Mouse (Mus musculus) heart, embryonic 14.5 days (tissue): ENCODE results near the gene Tnip1. TPM values are rescaled to one million over a fixed set of nuclear protein-coding genes. Genes with fewer than 3 reads are reported as not detected.

ENCODE experiments used
- ATAC-seq: fragments of 200-750 bp; cut with Nextera tagmentation; 2 replicates; pipeline ENCODE4 v1.8.0; 2017; ENCODE audit warnings: low read depth, moderate TSS enrichment; ENCODE audit not compliant: insufficient number of reproducible peaks, insufficient read depth, low FRiP score
- H3K27ac ChIP-seq, 2 experiments: fragments of 200-500 bp in 1 of 2; fragments of 300-500 bp in 1 of 2; sonication (generic) in 1 of 2; replicated peaks in 1 of 2; 2 replicates each; pipeline ENCODE4 v1.5.1; 2012 to 2014; ENCODE audit warnings: low read depth in 2 of 2, low read length in 2 of 2, control low read depth in 1 of 2, mild to moderate bottlenecking in 1 of 2, mixed read lengths in 1 of 2; ENCODE audit not compliant: control insufficient read depth in 1 of 2, insufficient read depth in 1 of 2
- H3K27me3 ChIP-seq: fragments of 300-500 bp; sonication (generic); 2 replicates; pipeline ENCODE4 v1.6.1; 2014; ENCODE audit warnings: mild to moderate bottlenecking, low read length, control low read depth; ENCODE audit not compliant: control insufficient read depth, insufficient read depth
- H3K36me3 ChIP-seq: fragments of 300-500 bp; sonication (generic); 2 replicates; pipeline ENCODE4 v1.6.1; 2014; ENCODE audit warnings: mild to moderate bottlenecking, control low read depth, low read length, mixed read lengths; ENCODE audit not compliant: control insufficient read depth, insufficient read depth
- H3K4me1 ChIP-seq, 2 experiments: fragments of 200-500 bp in 1 of 2; fragments of 300-500 bp in 1 of 2; sonication (generic) in 1 of 2; 2 replicates each; pipeline ENCODE4 v1.6.1; 2012 to 2014; ENCODE audit warnings: low read length in 2 of 2, control low read depth in 1 of 2, mixed read lengths in 1 of 2; ENCODE audit not compliant: control insufficient read depth in 2 of 2, insufficient read depth in 2 of 2
- H3K4me2 ChIP-seq: fragments of 300-500 bp; sonication (generic); 2 replicates; pipeline ENCODE4 v1.6.1; 2014; ENCODE audit warnings: mild to moderate bottlenecking, low read length
- H3K4me3 ChIP-seq, 2 experiments: fragments of 200-500 bp in 1 of 2; fragments of 300-500 bp in 1 of 2; sonication (generic) in 1 of 2; 2 replicates each; pipeline ENCODE4 v1.5.1; 2012 to 2014; ENCODE audit warnings: low read length in 2 of 2, mild to moderate bottlenecking in 2 of 2, control low read depth in 1 of 2, low read depth in 1 of 2, moderate library complexity in 1 of 2; ENCODE audit not compliant: control insufficient read depth in 1 of 2, insufficient read depth in 1 of 2
- H3K9ac ChIP-seq: fragments of 300-500 bp; sonication (generic); 2 replicates; pipeline ENCODE4 v1.6.1; 2014; ENCODE audit warnings: mild to moderate bottlenecking, low read length
- H3K9me3 ChIP-seq: fragments of 300-500 bp; sonication (generic); 2 replicates; pipeline ENCODE4 v1.6.1; 2016; ENCODE audit warnings: low read length, control low read depth; ENCODE audit not compliant: control insufficient read depth
- WGBS: fragments of 180-500 bp; shearing (Covaris S2); extraction: QIAGEN DNeasy Blood & Tissue Kit; methylation state at CpG from one replicate; pipeline ENCODE4 v1.1.7; 2014; 5-methylcytosine and 5-hydroxymethylcytosine counted together
- polyA plus RNA-seq: library from polyadenylated mRNA; unstranded; fragments of >200 nt; fragmentation: Nextera tagmentation; extraction: Ambion mirVana; gene quantifications from 2 replicates; pipeline ENCODE4 v1.2.1, GENCODE M21; 2014

Gene Tnip1
- polyA plus RNA-seq, 1 experiment from 2014 or later, result 19.3 TPM

GRCm38 (mm10) chr11:54910081-54910665 lies 52.5 kb downstream of the Tnip1 start:
- no peak overlapping the region for H3K9ac ChIP-seq
- H3K9me3 ChIP-seq, result no peaks in the 10 kb centered on the region
- H3K4me2 ChIP-seq, result no peak overlapping the region
- no peak for ATAC-seq
- no peak overlapping the region for H3K27ac ChIP-seq
- H3K36me3 ChIP-seq, result peaks cover 76% of the 10 kb centered on the region
- H3K27me3 ChIP-seq, result no peaks in the 10 kb centered on the region
- peaks cover 11 to 16% of the 10 kb centered on the region in 2 experiments for H3K4me1 ChIP-seq
- H3K4me3 ChIP-seq, result no peak overlapping the region
- WGBS, result 86% methylated on average over 12 of the region's 12 CpGs

- Histone ChIP-seq H3K9ac (no peak overlapping the region), H3K36me3 (peaks cover 67% of the 10 kb centered on the region), H3K9me3 (no peaks in the 10 kb centered on the region), H3K27me3 (no peaks in the 10 kb centered on the region), H3K4me3 (no peak overlapping the region), H3K4me1 (peaks cover 13 to 25% of the 10 kb centered on the region in 2 experiments), H3K27ac (no peak overlapping the region), H3K4me2 (no peak overlapping the region)
- WGBS, result 89% methylated on average over 11 of the region's 11 CpGs
- ATAC-seq, result no peak
Observed at GRCm38 (mm10) chr11:54909273-54909672, 53.4 kb downstream of the Tnip1 start.

- Histone ChIP-seq H3K27ac (no peak overlapping the region), H3K27me3 (no peaks in the 10 kb centered on the region), H3K4me1 (peaks cover 27 to 40% of the 10 kb centered on the region in 2 experiments), H3K4me2 (no peak overlapping the region), H3K9me3 (no peaks in the 10 kb centered on the region), H3K36me3 (peaks cover 52% of the 10 kb centered on the region), H3K4me3 (no peak overlapping the region), H3K9ac (no peak overlapping the region)
- 88% methylated on average over 5 of the region's 5 CpGs for WGBS
- no peak for ATAC-seq
Observed at GRCm38 (mm10) chr11:54907259-54907658, 55.5 kb downstream of the Tnip1 start.

GRCm38 (mm10) chr11:54906466-54906865 lies 56.3 kb downstream of the Tnip1 start:
- H3K27ac ChIP-seq, result peak overlapping the region in 1 of 2 experiments; percentile 44; a peak in 3 of 4 replicates
- H3K9ac ChIP-seq, result 0 out of 2 replicates have a peak overlapping the region, but pooled peaks have one; percentile 1
- H3K36me3 ChIP-seq, result peaks cover 45% of the 10 kb centered on the region
- WGBS, result 37% methylated on average over 4 of the region's 4 CpGs
- ATAC-seq, result no peak
- H3K4me3 ChIP-seq, result no peak overlapping the region
- peaks cover 28 to 43% of the 10 kb centered on the region in 2 experiments for H3K4me1 ChIP-seq
- H3K27me3 ChIP-seq, result no peaks in the 10 kb centered on the region
- H3K9me3 ChIP-seq, result no peaks in the 10 kb centered on the region
- H3K4me2 ChIP-seq, result no peak overlapping the region

- no peak for ATAC-seq
- Histone ChIP-seq H3K4me1 (peaks cover 28 to 43% of the 10 kb centered on the region in 2 experiments), H3K4me3 (no peak overlapping the region), H3K27ac (peak overlapping the region; percentile 29 to 44), H3K27me3 (no peaks in the 10 kb centered on the region), H3K36me3 (peaks cover 39% of the 10 kb centered on the region), H3K4me2 (no peak overlapping the region), H3K9me3 (no peaks in the 10 kb centered on the region), H3K9ac (peak overlapping the region; percentile 1; the same call in 1 of the 2 replicates)
- 33% methylated on average over 4 of the region's 4 CpGs for WGBS
Observed at GRCm38 (mm10) chr11:54905931-54906330, 56.8 kb downstream of the Tnip1 start.

GRCm38 (mm10) chr11:54905086-54905485 lies 57.6 kb downstream of the Tnip1 start:
- ATAC-seq, result no peak

GRCm38 (mm10) chr11:54903940-54904706 lies 58.6 kb downstream of the Tnip1 start:
- H3K4me1 ChIP-seq, result peaks cover 28 to 43% of the 10 kb centered on the region in 2 experiments
- ATAC-seq, result peak; percentile 61
- H3K27me3 ChIP-seq, result no peaks in the 10 kb centered on the region
- H3K27ac ChIP-seq, result peak overlapping the region; percentile 58 to 67
- peak overlapping the region; percentile 70 for H3K4me2 ChIP-seq
- H3K9ac ChIP-seq, result peak overlapping the region; percentile 69; the same call in 1 of the 2 replicates
- peaks cover 21% of the 10 kb centered on the region for H3K36me3 ChIP-seq
- no peaks in the 10 kb centered on the region for H3K9me3 ChIP-seq
- 21% methylated on average over 4 of the region's 4 CpGs for WGBS
- peak overlapping the region; percentile 45 to 65 for H3K4me3 ChIP-seq

More at GRCm38 (mm10) chr11:54905086-54905485, 57.6 kb downstream of the Tnip1 start:
- Histone ChIP-seq H3K9me3 (no peaks in the 10 kb centered on the region), H3K4me3 (no peak overlapping the region), H3K4me1 (peaks cover 28 to 43% of the 10 kb centered on the region in 2 experiments), H3K4me2 (no peak overlapping the region), H3K27me3 (no peaks in the 10 kb centered on the region), H3K9ac (no peak overlapping the region), H3K27ac (peak overlapping the region in 1 of 2 experiments; percentile 47; a peak in 2 of 4 replicates), H3K36me3 (peaks cover 31% of the 10 kb centered on the region)
- 79% methylated on average over 3 of the region's 3 CpGs for WGBS
